Mouse (Mus musculus) heart, embryonic 15.5 days (tissue): Measurements from ENCODE around the gene Il2. TPM values are rescaled to one million over a fixed set of nuclear protein-coding genes. Genes with fewer than 3 reads are reported as not detected.

Experiments used
- ATAC-seq: fragments of 200-750 bp; cut with Nextera tagmentation; replicated peaks from 2 replicates; pipeline ENCODE4 v1.8.0; 2017; ENCODE audit warnings: low read depth, moderate TSS enrichment; ENCODE audit not compliant: insufficient number of reproducible peaks, insufficient read depth, low FRiP score
- H3K27ac ChIP-seq: fragments of 300-500 bp; sonication (generic); 2 replicates; pipeline ENCODE4 v1.5.1; 2015; ENCODE audit warnings: mild to moderate bottlenecking, inconsistent platforms
- H3K27me3 ChIP-seq: fragments of 300-500 bp; sonication (generic); 2 replicates; pipeline ENCODE4 v1.6.1; 2015; ENCODE audit warnings: inconsistent platforms
- H3K36me3 ChIP-seq: fragments of 300-500 bp; sonication (generic); 2 replicates; pipeline ENCODE4 v1.6.1; 2015; ENCODE audit warnings: mild to moderate bottlenecking, inconsistent platforms
- H3K4me1 ChIP-seq: fragments of 300-500 bp; sonication (generic); replicated peaks from 2 replicates; pipeline ENCODE4 v1.6.1; 2015; ENCODE audit warnings: inconsistent platforms
- H3K4me2 ChIP-seq: fragments of 300-500 bp; sonication (generic); 2 replicates; pipeline ENCODE4 v1.6.1; 2015; ENCODE audit warnings: inconsistent platforms, mild to moderate bottlenecking, moderate library complexity
- H3K4me3 ChIP-seq: fragments of 300-500 bp; sonication (generic); 2 replicates; pipeline ENCODE4 v1.5.1; 2015; ENCODE audit warnings: mild to moderate bottlenecking, inconsistent platforms
- H3K9ac ChIP-seq: fragments of 300-500 bp; sonication (generic); 2 replicates; pipeline ENCODE4 v1.6.1; 2015; ENCODE audit warnings: mild to moderate bottlenecking, inconsistent platforms
- H3K9me3 ChIP-seq: fragments of 300-500 bp; sonication (generic); replicated peaks from 2 replicates; pipeline ENCODE4 v1.6.1; 2016; ENCODE audit warnings: inconsistent platforms
- WGBS: fragments of 180-500 bp; shearing (Covaris S2); methylation state at CpG from one replicate; pipeline ENCODE4 v1.1.7; 2015; ENCODE audit warnings: mixed read lengths; 5-methylcytosine and 5-hydroxymethylcytosine counted together
- polyA plus RNA-seq: library from polyadenylated mRNA; unstranded; fragments of >200 nt; fragmentation: Nextera tagmentation; extraction: Ambion mirVana; gene quantifications from 2 replicates; pipeline ENCODE4 v1.2.1, GENCODE M21; 2015

Il2 gene
- polyA plus RNA-seq, 1 experiment from 2014 or later: 0.44 TPM

DNA sequence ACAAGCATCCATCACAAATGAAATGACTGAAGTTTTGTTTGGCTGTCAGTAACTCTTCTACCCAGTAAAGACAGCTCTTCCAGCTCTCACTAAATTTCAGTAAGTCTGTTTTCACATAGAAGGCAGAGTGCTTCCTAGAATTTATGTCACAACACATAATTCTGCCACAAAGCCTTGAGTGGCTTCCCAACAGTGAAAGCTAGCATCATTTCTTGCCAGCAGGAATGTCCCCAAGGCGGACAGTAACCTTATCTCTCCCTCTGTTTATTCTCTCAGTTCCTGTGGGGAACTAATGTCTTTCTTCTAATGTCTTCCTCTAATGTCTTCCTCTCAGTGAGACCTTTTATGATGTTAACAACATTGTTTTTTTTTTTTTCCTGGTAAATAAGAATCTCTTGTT is 19.2 kb upstream of the Il2 start:
- no peaks in the 10 kb centered on the region for H3K36me3 ChIP-seq
- peaks cover 14% of the 10 kb centered on the region for H3K4me1 ChIP-seq
- no peaks in the 10 kb centered on the region for H3K9me3 ChIP-seq
- H3K27ac ChIP-seq: no peak overlapping the region
- H3K9ac ChIP-seq: no peak overlapping the region
- no peak for ATAC-seq
- H3K4me3 ChIP-seq: no peak overlapping the region
- no peak overlapping the region for H3K4me2 ChIP-seq
- WGBS: 49% methylated on average over 1 of the region's 1 CpGs
- no peaks in the 10 kb centered on the region for H3K27me3 ChIP-seq

DNA sequence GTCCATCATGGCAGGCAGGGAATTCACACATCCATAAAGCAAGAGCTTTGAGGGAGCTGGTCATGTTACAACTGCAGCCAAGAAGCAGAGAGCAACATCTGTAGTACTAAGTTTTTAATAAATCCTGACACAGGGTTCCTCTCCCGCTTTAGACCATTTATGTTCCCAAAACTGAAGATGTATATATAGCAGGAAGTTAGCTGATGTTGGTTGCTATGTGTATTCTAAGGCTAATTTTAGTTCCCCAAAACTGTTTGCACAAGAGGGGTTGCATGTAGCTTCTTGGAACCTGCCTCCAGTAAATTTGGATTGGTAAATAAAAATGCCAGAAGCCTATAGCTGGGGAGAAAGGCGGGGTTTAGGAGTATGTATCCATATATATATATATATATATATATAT is 16.1 kb upstream of the Il2 start:
- Histone ChIP-seq H3K27ac (no peak overlapping the region), H3K36me3 (no peaks in the 10 kb centered on the region), H3K9ac (no peak overlapping the region), H3K4me1 (peaks cover 9% of the 10 kb centered on the region), H3K4me2 (no peak overlapping the region), H3K9me3 (no peaks in the 10 kb centered on the region), H3K27me3 (no peaks in the 10 kb centered on the region), H3K4me3 (no peak overlapping the region)
- WGBS: 79% methylated on average over 2 of the region's 2 CpGs
- ATAC-seq: no peak

DNA sequence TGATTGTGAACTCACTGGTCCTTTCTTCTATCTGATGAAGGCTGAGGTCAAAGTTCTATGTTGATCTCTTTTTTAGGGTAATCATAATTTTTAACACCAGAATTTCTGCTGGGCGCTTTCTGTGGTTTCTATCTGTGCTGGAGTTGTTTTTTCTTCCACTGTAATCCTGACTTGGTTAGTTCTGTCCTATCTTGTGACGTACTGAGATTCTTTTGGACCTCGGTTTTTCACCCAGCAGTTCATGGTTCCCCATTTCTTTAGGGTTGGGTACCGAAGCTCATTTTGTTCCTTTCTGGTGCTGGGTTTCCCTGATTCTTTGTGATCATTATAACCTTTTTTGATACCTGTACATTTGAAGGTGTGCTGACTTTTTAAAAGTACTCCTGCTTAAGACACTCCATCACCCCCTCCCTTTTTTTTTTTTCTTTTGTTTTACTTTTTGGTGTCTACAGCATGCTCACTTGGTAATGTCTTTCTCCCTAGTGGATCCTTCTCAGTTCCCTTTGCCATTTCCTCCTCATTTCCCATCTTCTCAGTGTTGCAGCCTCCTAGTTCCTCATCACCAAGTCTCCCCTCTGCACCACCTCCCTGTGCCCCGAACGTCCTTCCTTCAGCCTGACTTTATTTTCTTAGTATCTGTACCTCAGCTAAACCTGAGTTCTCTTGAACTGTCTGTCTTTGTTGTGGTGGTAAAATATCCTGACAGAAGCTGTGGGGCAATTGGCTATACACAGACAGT is 14.6 kb upstream of the Il2 start:
- H3K4me1 ChIP-seq: no peaks in the 10 kb centered on the region
- no peak overlapping the region for H3K27ac ChIP-seq
- no peaks in the 10 kb centered on the region for H3K9me3 ChIP-seq
- no peak overlapping the region for H3K4me3 ChIP-seq
- no peak overlapping the region for H3K4me2 ChIP-seq
- H3K36me3 ChIP-seq: no peaks in the 10 kb centered on the region
- H3K27me3 ChIP-seq: no peaks in the 10 kb centered on the region
- H3K9ac ChIP-seq: no peak overlapping the region
- no peak for ATAC-seq
- WGBS: 86% methylated on average over 6 of the region's 6 CpGs

DNA sequence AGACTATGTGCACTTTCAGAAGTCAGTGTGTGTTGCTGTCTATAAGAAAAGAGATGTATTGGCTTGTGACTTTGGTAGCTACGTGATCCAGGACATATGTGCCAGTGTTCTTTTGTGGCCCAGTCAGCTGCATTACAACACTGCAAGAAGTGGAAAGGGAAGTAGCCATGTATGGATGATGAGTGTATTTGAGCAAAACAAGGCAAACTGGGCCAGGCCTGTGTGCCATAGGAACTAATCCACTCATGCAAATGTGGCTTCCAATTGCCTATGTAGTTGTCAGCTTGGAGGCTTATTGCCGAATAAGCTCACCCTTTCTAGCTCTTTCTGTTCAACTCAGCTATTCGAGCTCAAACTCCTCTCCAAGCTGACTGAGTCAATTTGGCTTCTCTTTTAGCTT is 13.4 kb upstream of the Il2 start:
- no peak for ATAC-seq
- Histone ChIP-seq H3K36me3 (no peaks in the 10 kb centered on the region), H3K9ac (no peak overlapping the region), H3K9me3 (no peaks in the 10 kb centered on the region), H3K27ac (no peak overlapping the region), H3K4me2 (no peak overlapping the region), H3K27me3 (no peaks in the 10 kb centered on the region), H3K4me1 (no peaks in the 10 kb centered on the region), H3K4me3 (no peak overlapping the region)
- 78% methylated on average over 3 of the region's 3 CpGs for WGBS

DNA sequence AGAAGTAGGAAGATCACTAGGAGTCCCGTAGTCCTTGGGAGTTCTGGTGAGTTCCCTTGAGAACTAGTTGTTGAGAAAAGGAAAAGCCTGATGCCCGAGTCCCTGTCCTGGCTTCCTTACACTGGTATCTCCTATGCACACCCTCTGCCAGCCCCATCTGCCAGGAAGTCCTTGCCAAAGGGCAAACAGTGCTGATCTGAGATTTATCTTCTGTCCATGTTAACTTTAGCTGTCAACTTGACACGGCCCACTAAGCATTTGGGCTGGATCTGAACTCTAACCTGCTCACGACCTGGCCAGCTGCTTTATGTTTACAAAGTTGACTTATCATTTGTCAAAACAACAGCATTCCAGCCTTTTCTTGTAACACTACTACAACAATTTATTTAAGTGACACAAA is 11.5 kb upstream of the Il2 start:
- Histone ChIP-seq H3K4me1 (no peaks in the 10 kb centered on the region), H3K36me3 (no peaks in the 10 kb centered on the region), H3K9me3 (no peaks in the 10 kb centered on the region), H3K4me3 (no peak overlapping the region), H3K27ac (no peak overlapping the region), H3K27me3 (no peaks in the 10 kb centered on the region), H3K9ac (no peak overlapping the region), H3K4me2 (no peak overlapping the region)
- 42% methylated on average over 4 of the region's 4 CpGs for WGBS
- ATAC-seq: no peak

DNA sequence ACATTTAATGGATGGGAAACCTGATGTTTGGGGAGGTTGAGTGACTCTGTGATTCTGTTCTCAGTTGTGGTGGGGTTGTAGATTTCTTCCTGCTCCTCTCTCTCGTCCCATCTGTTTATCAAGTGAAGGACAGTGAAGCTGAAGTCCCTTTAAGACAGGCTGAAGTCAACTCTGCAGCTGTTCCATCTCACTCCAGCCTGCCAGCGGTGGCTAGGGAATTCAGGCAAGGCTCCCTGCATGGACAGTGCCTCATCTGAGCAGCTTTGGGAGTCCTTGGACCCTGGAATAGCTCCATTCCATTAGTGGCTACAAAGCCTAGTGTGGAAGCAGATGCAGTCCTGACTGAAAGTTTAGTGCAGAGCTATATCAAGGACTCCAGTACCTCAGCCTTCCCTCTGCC is 3.3 kb upstream of the Il2 start:
- WGBS: 38% methylated on average over 2 of the region's 2 CpGs

DNA sequence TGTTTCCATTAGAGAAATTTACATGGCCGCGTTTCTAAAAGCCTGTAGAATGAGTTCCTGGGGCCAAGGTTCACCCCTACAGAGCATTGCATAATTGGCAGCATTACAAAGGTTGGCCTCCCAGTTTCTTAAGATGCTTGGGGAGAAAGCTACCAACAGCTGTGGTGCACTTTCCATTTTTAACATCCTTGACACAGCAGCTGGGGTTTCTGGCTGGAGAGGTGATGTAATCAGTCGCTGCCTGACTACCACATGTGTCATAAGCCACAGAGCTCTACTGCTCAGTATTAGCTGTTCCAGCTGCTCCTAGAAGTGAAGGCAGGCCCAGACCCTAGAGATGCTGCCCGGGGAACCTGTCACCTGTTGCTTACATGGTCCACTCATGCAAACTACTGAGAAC is 2.5 kb upstream of the Il2 start:
- H3K27ac ChIP-seq: no peak overlapping the region
- no peak overlapping the region for H3K9ac ChIP-seq
- no peak overlapping the region for H3K4me3 ChIP-seq
- no peaks in the 10 kb centered on the region for H3K27me3 ChIP-seq
- H3K4me2 ChIP-seq: no peak overlapping the region
- H3K36me3 ChIP-seq: no peaks in the 10 kb centered on the region
- ATAC-seq: no peak
- 44% methylated on average over 4 of the region's 4 CpGs for WGBS
- no peaks in the 10 kb centered on the region for H3K9me3 ChIP-seq
- H3K4me1 ChIP-seq: no peaks in the 10 kb centered on the region

More for the DNA sequence above, 3.3 kb upstream of the Il2 start:
- no peak for ATAC-seq
- Histone ChIP-seq H3K27ac (no peak overlapping the region), H3K4me2 (no peak overlapping the region), H3K4me1 (no peaks in the 10 kb centered on the region), H3K9ac (no peak overlapping the region), H3K4me3 (no peak overlapping the region), H3K9me3 (no peaks in the 10 kb centered on the region), H3K36me3 (no peaks in the 10 kb centered on the region), H3K27me3 (no peaks in the 10 kb centered on the region)

DNA sequence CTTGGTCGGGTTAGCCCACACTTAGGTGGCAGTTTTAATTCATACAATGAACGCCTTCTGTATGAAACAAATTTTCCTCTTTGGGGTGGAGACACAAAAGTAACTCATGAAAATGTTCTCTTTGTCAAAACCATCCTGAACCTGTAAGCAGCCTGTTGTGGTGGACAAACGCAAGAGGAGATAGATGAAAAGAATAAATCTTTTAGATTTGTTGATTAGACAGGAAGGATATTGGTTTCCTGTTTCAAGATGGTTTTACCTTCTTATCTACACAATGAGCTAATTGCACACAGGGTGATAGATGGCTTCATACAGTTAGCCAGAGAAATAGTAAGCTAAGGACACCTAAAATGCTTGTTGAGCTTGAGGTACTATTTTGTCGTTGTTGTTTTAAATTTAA is 403 bp upstream of the Il2 start:
- Histone ChIP-seq H3K36me3 (no peaks in the 10 kb centered on the region), H3K4me3 (no peak overlapping the region), H3K9me3 (no peaks in the 10 kb centered on the region), H3K27me3 (no peaks in the 10 kb centered on the region), H3K4me2 (no peak overlapping the region), H3K9ac (no peak overlapping the region), H3K4me1 (no peaks in the 10 kb centered on the region), H3K27ac (no peak overlapping the region)
- 68% methylated on average over 4 of the region's 4 CpGs for WGBS
- no peak for ATAC-seq

DNA sequence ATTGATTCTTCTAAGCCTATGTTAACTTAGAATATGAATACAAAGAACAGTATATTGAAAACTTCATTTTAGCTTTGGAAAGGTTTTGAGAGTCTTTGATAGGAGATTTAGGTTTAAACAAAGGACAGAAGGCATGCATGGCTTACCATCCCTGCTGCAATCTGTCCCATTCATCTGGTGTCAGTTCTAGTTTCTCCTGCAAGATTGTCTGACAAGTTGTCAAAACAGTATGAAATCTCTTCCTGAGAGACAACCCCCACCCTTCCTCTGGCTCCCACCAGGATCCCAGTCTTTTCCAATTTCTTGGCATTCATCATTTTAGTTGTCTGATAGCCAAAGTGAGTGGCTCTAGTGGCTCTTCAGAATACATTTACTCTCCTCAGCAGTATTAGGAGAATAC is 35.0 kb downstream of the Il2 start:
- Histone ChIP-seq H3K27me3 (no peaks in the 10 kb centered on the region), H3K4me1 (no peaks in the 10 kb centered on the region), H3K9me3 (no peaks in the 10 kb centered on the region), H3K4me2 (no peak overlapping the region), H3K36me3 (no peaks in the 10 kb centered on the region), H3K4me3 (no peak overlapping the region), H3K27ac (no peak overlapping the region), H3K9ac (no peak overlapping the region)
- no peak for ATAC-seq

DNA sequence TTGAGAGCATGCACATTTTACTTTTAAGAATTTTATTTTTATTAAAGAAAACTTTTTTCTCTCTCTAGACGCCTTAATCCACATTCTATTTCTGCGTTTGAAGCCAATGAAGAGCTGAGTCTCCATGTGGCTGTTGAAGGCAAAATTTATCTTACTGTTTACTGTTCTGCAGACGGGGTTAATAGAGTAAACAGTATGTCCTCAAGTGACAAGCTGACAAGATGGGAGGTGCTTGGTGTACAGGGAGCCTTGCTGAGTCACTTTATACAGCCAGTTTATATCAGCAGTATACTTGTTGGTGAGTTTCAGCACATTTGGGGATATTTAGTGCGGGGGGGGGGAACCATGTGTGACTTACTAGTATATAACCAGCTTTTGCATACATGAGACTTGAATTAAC is 40.9 kb downstream of the Il2 start:
- WGBS: 74% methylated on average over 4 of the region's 4 CpGs
- H3K4me2 ChIP-seq: no peak overlapping the region
- H3K9ac ChIP-seq: no peak overlapping the region
- H3K27ac ChIP-seq: no peak overlapping the region
- no peaks in the 10 kb centered on the region for H3K36me3 ChIP-seq
- ATAC-seq: no peak
- H3K4me1 ChIP-seq: no peaks in the 10 kb centered on the region
- no peak overlapping the region for H3K4me3 ChIP-seq
- no peaks in the 10 kb centered on the region for H3K27me3 ChIP-seq
- no peaks in the 10 kb centered on the region for H3K9me3 ChIP-seq

DNA sequence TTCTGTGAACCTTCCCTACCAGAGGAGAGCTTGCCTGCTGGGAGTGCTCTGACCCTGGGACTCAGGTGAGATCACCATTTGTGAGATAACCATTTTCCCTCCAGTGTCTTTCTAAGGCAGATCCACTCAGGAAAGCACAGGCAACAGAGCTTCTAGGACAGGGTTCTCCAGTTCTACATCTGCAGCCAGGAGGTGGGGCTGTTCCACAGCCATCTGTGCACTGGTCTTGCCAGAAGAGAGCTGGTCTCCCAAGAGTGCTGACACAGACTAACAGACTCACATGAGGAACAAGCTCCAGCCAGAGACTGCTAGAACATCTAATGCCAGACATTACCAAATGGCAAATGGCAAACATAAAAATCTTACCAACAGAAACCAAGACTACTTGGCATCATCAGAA is 52.5 kb downstream of the Il2 start:
- no peak for ATAC-seq
- Histone ChIP-seq H3K9ac (no peak overlapping the region), H3K9me3 (0 out of 2 replicates have a peak, but pooled peaks cover 5% of the 10 kb centered on the region), H3K4me1 (no peaks in the 10 kb centered on the region), H3K4me2 (no peak overlapping the region), H3K36me3 (no peaks in the 10 kb centered on the region), H3K4me3 (no peak overlapping the region), H3K27ac (no peak overlapping the region), H3K27me3 (no peaks in the 10 kb centered on the region)
